Mouse (Mus musculus) olfactory bulb, adult 2 months (tissue): ENCODE data around the gene Hivep2. TPM values are rescaled to one million over a fixed set of nuclear protein-coding genes. Genes with fewer than 3 reads are reported as not detected.

Experiments
- H3K27ac ChIP-seq: fragments of 200-500 bp; 2 replicates; pipeline ENCODE4 v1.5.1; 2012; ENCODE audit warnings: low read depth, low read length; ENCODE audit not compliant: insufficient read depth
- H3K4me1 ChIP-seq: fragments of 200-500 bp; 2 replicates; pipeline ENCODE4 v1.6.1; 2012; ENCODE audit warnings: low read length; ENCODE audit not compliant: control insufficient read depth, insufficient read depth
- H3K4me3 ChIP-seq: fragments of 200-500 bp; 2 replicates; pipeline ENCODE4 v1.5.1; 2012; ENCODE audit warnings: mild to moderate bottlenecking, low read depth, low read length, moderate library complexity; ENCODE audit not compliant: insufficient read depth
- CTCF ChIP-seq: fragments of 200-500 bp; IDR thresholded peaks from 2 replicates; pipeline ENCODE4 v1.5.1; 2012; ENCODE audit warnings: low read depth, mild to moderate bottlenecking, low read length, moderate library complexity; ENCODE audit not compliant: insufficient read depth
- POLR2A ChIP-seq: fragments of 200-500 bp; IDR thresholded peaks from 2 replicates; pipeline ENCODE4 v1.6.1; 2012; ENCODE audit warnings: mild to moderate bottlenecking, low read depth, low read length, moderate library complexity; ENCODE audit not compliant: insufficient read depth
- WGBS: fragments of 180-500 bp; shearing (Covaris S2); methylation state at CpG from one replicate; pipeline ENCODE4 v1.1.7; 2018; 5-methylcytosine and 5-hydroxymethylcytosine counted together
- polyA plus RNA-seq: library from polyadenylated mRNA; stranded (reverse); fragments of >200 nt; gene quantifications from 2 replicates; pipeline ENCODE4 v1.2.4, GENCODE M21; 2012; ENCODE audit warnings: low replicate concordance; ENCODE audit not compliant: missing spikeins, insufficient read depth, insufficient read length

The Hivep2 gene
- polyA plus RNA-seq, 1 experiment = 206 TPM

- no peak overlapping the region for H3K4me3 ChIP-seq
- no peak overlapping the region for H3K27ac ChIP-seq
- no peak for TF ChIP-seq CTCF
- no peak for TF ChIP-seq POLR2A
- 22% methylated on average over 12 of the region's 12 CpGs for WGBS
- H3K4me1 ChIP-seq = peaks cover 16% of the 10 kb centered on the region
These were observed 17.8 kb downstream of the Hivep2 start for GRCm38 (mm10) chr10:13983631-13984030.

- Histone ChIP-seq H3K27ac (no peak overlapping the region), H3K4me1 (peaks cover 18% of the 10 kb centered on the region), H3K4me3 (no peak overlapping the region)
- TF ChIP-seq CTCF (no peak), POLR2A (no peak)
These were observed 18.4 kb downstream of the Hivep2 start for GRCm38 (mm10) chr10:13984233-13984632.

DNA sequence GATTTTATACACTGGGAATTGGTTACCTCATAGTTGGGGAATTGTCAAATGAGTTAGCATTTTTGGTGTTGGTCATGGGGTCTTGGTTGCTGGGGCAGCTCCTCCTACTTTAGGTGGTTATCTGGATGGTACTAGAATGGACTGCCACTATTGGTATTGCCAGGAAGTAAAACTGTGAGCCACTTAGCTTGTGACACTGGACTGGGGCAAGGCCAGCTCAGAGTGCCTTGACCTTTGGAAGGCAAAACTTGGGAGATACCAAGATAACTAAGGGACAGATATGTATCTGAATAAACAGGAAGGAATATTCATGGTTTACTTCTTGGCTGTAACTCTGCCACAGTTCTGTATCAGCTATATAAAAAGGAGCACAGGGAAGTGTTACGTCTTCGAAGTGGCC, 20.7 kb downstream of the Hivep2 start:
- peaks cover 18% of the 10 kb centered on the region for H3K4me1 ChIP-seq
- no peak overlapping the region for H3K27ac ChIP-seq
- H3K4me3 ChIP-seq = no peak overlapping the region
- 77% methylated on average over 2 of the region's 2 CpGs for WGBS
- no peak for TF ChIP-seq CTCF
- TF ChIP-seq POLR2A = no peak

DNA sequence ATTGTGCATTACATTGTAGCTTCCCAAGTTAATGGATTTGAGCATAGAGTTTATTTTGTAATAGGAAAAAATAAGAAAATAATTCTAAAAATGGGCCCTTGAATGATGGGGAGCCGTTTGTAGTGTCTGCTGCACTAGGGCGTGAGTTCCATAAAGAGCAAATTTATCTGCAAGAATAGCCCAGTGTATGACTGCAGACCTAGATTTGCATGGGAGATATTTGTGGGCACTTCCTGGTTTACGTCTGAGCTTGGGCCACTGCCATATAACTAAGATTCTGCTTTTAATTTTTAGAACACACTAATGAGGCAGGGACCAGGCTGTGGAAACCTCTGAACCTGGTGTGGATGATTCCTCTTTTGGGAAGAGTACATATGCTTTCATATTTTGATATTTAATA, 21.5 kb downstream of the Hivep2 start:
- WGBS = 55% methylated on average over 3 of the region's 3 CpGs
- peaks cover 16% of the 10 kb centered on the region for H3K4me1 ChIP-seq
- H3K27ac ChIP-seq = no peak overlapping the region
- TF ChIP-seq CTCF (no peak), POLR2A (no peak)
- H3K4me3 ChIP-seq = no peak overlapping the region

DNA sequence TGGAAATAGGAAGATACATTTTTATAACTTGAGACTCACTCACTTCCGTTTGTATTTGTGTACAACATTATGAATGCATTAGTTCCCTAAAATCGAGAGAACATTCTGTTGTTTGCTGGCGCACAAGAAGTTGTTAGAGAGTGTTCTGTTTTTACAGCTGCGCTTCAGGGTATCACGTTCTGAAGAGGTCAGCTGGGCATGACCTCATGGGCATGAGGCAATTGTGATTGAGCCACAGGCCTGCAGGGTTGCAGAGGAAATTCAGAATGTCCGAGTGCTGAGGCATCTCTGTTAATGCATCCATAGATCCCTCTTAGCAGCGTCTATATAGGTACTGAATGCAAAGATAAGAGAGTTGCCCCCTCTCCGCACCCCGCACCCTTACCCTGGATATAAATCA, 22.4 kb downstream of the Hivep2 start:
- Histone ChIP-seq H3K4me3 (no peak overlapping the region), H3K27ac (no peak overlapping the region), H3K4me1 (peaks cover 10% of the 10 kb centered on the region)
- 71% methylated on average over 9 of the region's 9 CpGs for WGBS
- no peak for TF ChIP-seq POLR2A
- no peak for TF ChIP-seq CTCF

- no peak overlapping the region for H3K4me3 ChIP-seq
- TF ChIP-seq CTCF (no peak), POLR2A (no peak)
- whole genome bisulfite sequencing = 84% methylated on average over 4 of the region's 4 CpGs
- H3K4me1 ChIP-seq = peaks cover 10% of the 10 kb centered on the region
- no peak overlapping the region for H3K27ac ChIP-seq
These were observed 22.9 kb downstream of the Hivep2 start for GRCm38 (mm10) chr10:13988757-13989156.

GRCm38 (mm10) chr10:13990842-13991241, 25.0 kb downstream of the Hivep2 start:
- peaks cover 10% of the 10 kb centered on the region for H3K4me1 ChIP-seq
- H3K4me3 ChIP-seq = no peak overlapping the region
- 76% methylated on average over 2 of the region's 2 CpGs for WGBS
- H3K27ac ChIP-seq = no peak overlapping the region
- no peak for TF ChIP-seq CTCF
- TF ChIP-seq POLR2A = no peak

GRCm38 (mm10) chr10:13993411-13993810, 27.5 kb downstream of the Hivep2 start:
- Histone ChIP-seq H3K4me3 (no peak overlapping the region), H3K27ac (no peak overlapping the region), H3K4me1 (peaks cover 6% of the 10 kb centered on the region)
- TF ChIP-seq POLR2A (no peak), CTCF (no peak)
- WGBS = 77% methylated on average over 6 of the region's 6 CpGs

- TF ChIP-seq POLR2A (no peak), CTCF (no peak)
- no peak overlapping the region for H3K27ac ChIP-seq
- H3K4me1 ChIP-seq = peaks cover 3% of the 10 kb centered on the region
- 53% methylated on average over 4 of the region's 4 CpGs for WGBS
- no peak overlapping the region for H3K4me3 ChIP-seq
These were observed 31.5 kb downstream of the Hivep2 start for GRCm38 (mm10) chr10:13997336-13997735.
